Mouse (Mus musculus): ENCODE results near the gene Fndc5. TPM values are rescaled to one million over a fixed set of nuclear protein-coding genes. Genes with fewer than 3 reads are reported as not detected.

The Fndc5 gene
- total RNA-seq, 2 experiments from 2014 or later, result 41.4 to 42.9 TPM

- peak; percentile 60 to 61 for DNase-seq (ENCODE audit: low spot score in 2 of 2)
Observed at GRCm38 (mm10) chr4:129122719-129123118, 14.1 kb upstream of the Fndc5 start.

GRCm38 (mm10) chr4:129124652-129125146 is 12.1 kb upstream of the Fndc5 start:
- peak; percentile 93 for DNase-seq (ENCODE audit: low spot score in 2 of 2)

- peak in 1 of 2 experiments; percentile 19 for DNase-seq (ENCODE audit: low spot score in 2 of 2)
Observed at GRCm38 (mm10) chr4:129125736-129126451, 10.9 kb upstream of the Fndc5 start.

GRCm38 (mm10) chr4:129128582-129129338 is 8.0 kb upstream of the Fndc5 start:
- peak in 1 of 2 experiments; percentile 28 for DNase-seq (ENCODE audit: low spot score in 2 of 2)

- no peak for DNase-seq (ENCODE audit: low spot score in 2 of 2)
Observed at GRCm38 (mm10) chr4:129129387-129129786, 7.4 kb upstream of the Fndc5 start.

GRCm38 (mm10) chr4:129130149-129130548 is 6.7 kb upstream of the Fndc5 start:
- peak; percentile 60 to 71 for DNase-seq (ENCODE audit: low spot score in 2 of 2)

GRCm38 (mm10) chr4:129130755-129131303 is 6.0 kb upstream of the Fndc5 start:
- no peak for DNase-seq (ENCODE audit: low spot score in 2 of 2)

GRCm38 (mm10) chr4:129134799-129135585 is 1.8 kb upstream of the Fndc5 start:
- peak; percentile 78 to 85 for DNase-seq (ENCODE audit: low spot score in 2 of 2)

GRCm38 (mm10) chr4:129135637-129136036 is 1.2 kb upstream of the Fndc5 start:
- DNase-seq (ENCODE audit: low spot score in 2 of 2), result no peak

- no peak for DNase-seq (ENCODE audit: low spot score in 2 of 2)
Observed at GRCm38 (mm10) chr4:129136189-129136578, 615 bp upstream of the Fndc5 start.

GRCm38 (mm10) chr4:129137392-129138321 is 858 bp downstream of the Fndc5 start:
- peak in 1 of 2 experiments; percentile 6 for DNase-seq (ENCODE audit: low spot score in 2 of 2)

- no peak for DNase-seq (ENCODE audit: low spot score in 2 of 2)
Observed at GRCm38 (mm10) chr4:129139642-129140041, 2.8 kb downstream of the Fndc5 start.

GRCm38 (mm10) chr4:129140808-129141207 is 4.0 kb downstream of the Fndc5 start:
- no peak for DNase-seq (ENCODE audit: low spot score in 2 of 2)

- no peak for DNase-seq (ENCODE audit: low spot score in 2 of 2)
Observed at GRCm38 (mm10) chr4:129141560-129142438, 5.0 kb downstream of the Fndc5 start.

GRCm38 (mm10) chr4:129142439-129143045 is 5.7 kb downstream of the Fndc5 start:
- DNase-seq (ENCODE audit: low spot score in 2 of 2), result no peak

GRCm38 (mm10) chr4:129143509-129143908 is 6.7 kb downstream of the Fndc5 start:
- DNase-seq (ENCODE audit: low spot score in 2 of 2), result no peak

GRCm38 (mm10) chr4:129144401-129145367 is 7.9 kb downstream of the Fndc5 start:
- DNase-seq (ENCODE audit: low spot score in 2 of 2), result peak; percentile 70 to 72
